Mouse (Mus musculus) testis, adult 2 months (tissue): Measurements from ENCODE around the gene Parva. TPM values are rescaled to one million over a fixed set of nuclear protein-coding genes. Genes with fewer than 3 reads are reported as not detected.

ENCODE experiments used
- H3K27ac ChIP-seq: fragments of 200-500 bp; 2 replicates; pipeline ENCODE4 v1.5.1; 2012; ENCODE audit warnings: low read depth, low read length; ENCODE audit not compliant: control insufficient read depth, insufficient read depth
- H3K27me3 ChIP-seq: fragments of 200-500 bp; 2 replicates; pipeline ENCODE4 v1.6.1; 2012; ENCODE audit warnings: mild to moderate bottlenecking, low read length, moderate library complexity; ENCODE audit not compliant: control insufficient read depth, insufficient read depth
- H3K36me3 ChIP-seq: fragments of 200-500 bp; 2 replicates; pipeline ENCODE4 v1.6.1; 2012; ENCODE audit warnings: mild to moderate bottlenecking, low read length; ENCODE audit not compliant: control insufficient read depth, insufficient read depth
- H3K4me1 ChIP-seq: fragments of 200-500 bp; 2 replicates; pipeline ENCODE4 v1.6.1; 2012; ENCODE audit warnings: low read length; ENCODE audit not compliant: control insufficient read depth, insufficient read depth
- H3K4me3 ChIP-seq: fragments of 200-500 bp; 2 replicates; pipeline ENCODE4 v1.5.1; 2012; ENCODE audit warnings: low read depth, mild to moderate bottlenecking, low read length, moderate library complexity, mixed read lengths; ENCODE audit not compliant: control insufficient read depth
- CTCF ChIP-seq: fragments of 200-500 bp; IDR thresholded peaks from 2 replicates; pipeline ENCODE4 v1.5.1; 2012; ENCODE audit warnings: low read depth, mild to moderate bottlenecking, inconsistent platforms, low read length, moderate library complexity; ENCODE audit not compliant: control insufficient read depth, insufficient read depth, insufficient replicate concordance
- POLR2A ChIP-seq: fragments of 200-500 bp; IDR thresholded peaks from 2 replicates; pipeline ENCODE4 v1.6.1; 2012; ENCODE audit warnings: low read depth, mild to moderate bottlenecking, inconsistent platforms, low read length, moderate library complexity; ENCODE audit not compliant: control insufficient read depth
- polyA plus RNA-seq: library from polyadenylated mRNA; depleted of rRNA; stranded (reverse); fragments of >200 nt; gene quantifications from 2 replicates; pipeline ENCODE4 v1.2.3, GENCODE M21; 2012

The Parva gene
- polyA plus RNA-seq, 1 experiment = 5.4 TPM

- no peaks in the 10 kb centered on the region for H3K27me3 ChIP-seq
- no peaks in the 10 kb centered on the region for H3K36me3 ChIP-seq
- no peak overlapping the region for H3K4me3 ChIP-seq
- no peaks in the 10 kb centered on the region for H3K4me1 ChIP-seq
- no peak overlapping the region for H3K27ac ChIP-seq
- no peak for TF ChIP-seq CTCF
- TF ChIP-seq POLR2A = no peak
Measured at GRCm38 (mm10) chr7:112587449-112587848, 160.1 kb downstream of the Parva start.

GRCm38 (mm10) chr7:112589530-112589929 is 162.2 kb downstream of the Parva start:
- TF ChIP-seq CTCF = no peak
- no peak for TF ChIP-seq POLR2A
- no peak overlapping the region for H3K27ac ChIP-seq
- H3K4me3 ChIP-seq = no peak overlapping the region
- H3K4me1 ChIP-seq = no peaks in the 10 kb centered on the region
- no peaks in the 10 kb centered on the region for H3K27me3 ChIP-seq
- H3K36me3 ChIP-seq = no peaks in the 10 kb centered on the region

- H3K4me1 ChIP-seq = no peaks in the 10 kb centered on the region
- H3K27me3 ChIP-seq = no peaks in the 10 kb centered on the region
- no peak overlapping the region for H3K27ac ChIP-seq
- TF ChIP-seq CTCF (no peak), POLR2A (no peak)
- H3K4me3 ChIP-seq = no peak overlapping the region
- H3K36me3 ChIP-seq = no peaks in the 10 kb centered on the region
Measured at GRCm38 (mm10) chr7:112593586-112593985, 166.3 kb downstream of the Parva start.

- no peak overlapping the region for H3K27ac ChIP-seq
- H3K36me3 ChIP-seq = no peaks in the 10 kb centered on the region
- H3K27me3 ChIP-seq = no peaks in the 10 kb centered on the region
- H3K4me3 ChIP-seq = no peak overlapping the region
- TF ChIP-seq CTCF = no peak
- H3K4me1 ChIP-seq = no peaks in the 10 kb centered on the region
Measured at GRCm38 (mm10) chr7:112595226-112595850, 168.0 kb downstream of the Parva start.

GRCm38 (mm10) chr7:112599650-112600049 is 172.3 kb downstream of the Parva start:
- H3K4me3 ChIP-seq = no peak overlapping the region
- no peaks in the 10 kb centered on the region for H3K4me1 ChIP-seq
- no peak overlapping the region; the same call in 1 of the 2 replicates for H3K27ac ChIP-seq
- no peaks in the 10 kb centered on the region for H3K36me3 ChIP-seq
- no peak for TF ChIP-seq POLR2A
- no peak for TF ChIP-seq CTCF
- H3K27me3 ChIP-seq = no peaks in the 10 kb centered on the region

GRCm38 (mm10) chr7:112600163-112600562 is 172.9 kb downstream of the Parva start:
- H3K4me1 ChIP-seq = no peaks in the 10 kb centered on the region
- H3K4me3 ChIP-seq = no peak overlapping the region
- no peak overlapping the region for H3K27ac ChIP-seq
- H3K27me3 ChIP-seq = no peaks in the 10 kb centered on the region
- H3K36me3 ChIP-seq = no peaks in the 10 kb centered on the region
- no peak for TF ChIP-seq CTCF
- TF ChIP-seq POLR2A = no peak

- no peaks in the 10 kb centered on the region for H3K27me3 ChIP-seq
- H3K27ac ChIP-seq = no peak overlapping the region
- TF ChIP-seq CTCF (no peak), POLR2A (no peak)
- H3K4me1 ChIP-seq = no peaks in the 10 kb centered on the region
- H3K36me3 ChIP-seq = no peaks in the 10 kb centered on the region
- no peak overlapping the region for H3K4me3 ChIP-seq
Measured at GRCm38 (mm10) chr7:112602966-112603365, 175.7 kb downstream of the Parva start.
